Mouse (Mus musculus) midbrain, embryonic 16.5 days (tissue): ENCODE data around the gene Retreg2. TPM values are rescaled to one million over a fixed set of nuclear protein-coding genes. Genes with fewer than 3 reads are reported as not detected.
A peak's percentile ranks its signal among the peaks of the same experiment; 100 is the strongest.

Experiments used
- ATAC-seq: fragments of 200-750 bp; cut with Nextera tagmentation; 2 replicates; pipeline ENCODE4 v1.8.0; 2017; ENCODE audit warnings: moderate TSS enrichment
- H3K27ac ChIP-seq: fragments of 300-500 bp; sonication (generic); 2 replicates; pipeline ENCODE4 v1.5.1; 2014; ENCODE audit warnings: mild to moderate bottlenecking, low read length, mixed read lengths
- H3K27me3 ChIP-seq: fragments of 300-500 bp; sonication (generic); 2 replicates; pipeline ENCODE4 v1.6.1; 2014; ENCODE audit warnings: low read depth, low read length, mixed read lengths; ENCODE audit not compliant: control insufficient read depth, insufficient read depth
- H3K36me3 ChIP-seq: fragments of 300-500 bp; sonication (generic); 2 replicates; pipeline ENCODE4 v1.6.1; 2014; ENCODE audit warnings: mild to moderate bottlenecking, low read length, moderate library complexity, mixed read lengths; ENCODE audit not compliant: control insufficient read depth, insufficient read depth
- H3K4me1 ChIP-seq: fragments of 300-500 bp; sonication (generic); 2 replicates; pipeline ENCODE4 v1.6.1; 2014; ENCODE audit warnings: mild to moderate bottlenecking, low read length, mixed read lengths; ENCODE audit not compliant: control insufficient read depth, insufficient read depth
- H3K4me2 ChIP-seq: fragments of 300-500 bp; sonication (generic); 2 replicates; pipeline ENCODE4 v1.6.1; 2014; ENCODE audit warnings: mild to moderate bottlenecking, low read length, mixed read lengths
- H3K4me3 ChIP-seq: fragments of 300-500 bp; sonication (generic); 2 replicates; pipeline ENCODE4 v1.5.1; 2014; ENCODE audit warnings: low read depth, mild to moderate bottlenecking, low read length, moderate library complexity, mixed read lengths
- H3K9ac ChIP-seq: fragments of 300-500 bp; sonication (generic); 2 replicates; pipeline ENCODE4 v1.6.1; 2014; ENCODE audit warnings: low read depth, low read length, mixed read lengths
- H3K9me3 ChIP-seq: fragments of 300-500 bp; sonication (generic); replicated peaks from 2 replicates; pipeline ENCODE4 v1.6.1; 2014; ENCODE audit warnings: mild to moderate bottlenecking, low read length, mixed read lengths; ENCODE audit not compliant: control insufficient read depth, poor library complexity, severe bottlenecking
- WGBS: fragments of 180-500 bp; shearing (Covaris S2); extraction: QIAGEN DNeasy Blood & Tissue Kit; methylation state at CpG from one replicate; pipeline ENCODE4 v1.1.7; 2014; 5-methylcytosine and 5-hydroxymethylcytosine counted together
- polyA plus RNA-seq: library from polyadenylated mRNA; unstranded; fragments of >200 nt; fragmentation: Nextera tagmentation; extraction: Ambion mirVana; gene quantifications from 2 replicates; pipeline ENCODE4 v1.2.1, GENCODE M21; 2015

Gene Retreg2
- polyA plus RNA-seq, 1 experiment from 2014 or later: 138 TPM

DNA sequence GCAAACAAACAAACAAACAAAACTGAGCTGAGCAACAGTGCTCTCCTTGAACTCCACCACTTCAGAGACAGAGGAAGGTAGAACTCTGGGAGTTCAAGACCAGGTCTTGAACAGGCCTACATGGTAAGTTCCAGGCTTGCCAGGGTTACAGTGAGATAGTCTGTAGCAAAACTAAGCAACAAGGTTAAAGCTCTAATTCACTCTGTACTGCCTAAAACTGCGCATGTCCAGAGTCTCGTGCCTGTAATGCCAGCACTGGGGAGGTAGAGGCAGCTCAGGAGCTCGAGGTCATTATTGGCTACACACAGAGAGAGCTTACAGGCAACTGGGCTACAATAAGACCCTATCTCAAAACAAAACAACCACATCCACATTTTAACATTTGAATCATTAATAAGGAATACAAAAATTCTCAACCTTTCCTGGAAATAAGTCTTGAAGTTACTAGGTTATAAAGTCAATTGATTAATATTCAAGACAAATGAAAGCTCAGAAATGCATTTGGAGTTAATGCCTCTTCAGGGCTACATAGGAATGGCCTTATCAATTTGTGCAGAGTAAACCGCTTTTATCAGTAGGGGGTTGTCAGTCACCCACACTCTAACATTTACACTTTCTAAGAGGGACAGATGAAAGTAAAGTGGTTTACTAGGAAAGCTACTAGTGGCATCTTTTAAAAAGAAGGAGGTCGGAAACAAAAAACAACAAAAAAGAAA lies 17.1 kb downstream of the Retreg2 start:
- no peak for ATAC-seq
- 69% methylated on average over 5 of the region's 5 CpGs for WGBS
- no peak overlapping the region for H3K4me2 ChIP-seq
- no peak overlapping the region for H3K4me3 ChIP-seq
- no peaks in the 10 kb centered on the region for H3K9me3 ChIP-seq
- no peak overlapping the region for H3K9ac ChIP-seq
- H3K36me3 ChIP-seq: no peaks in the 10 kb centered on the region
- no peak overlapping the region for H3K27ac ChIP-seq
- no peaks in the 10 kb centered on the region for H3K4me1 ChIP-seq
- no peaks in the 10 kb centered on the region; the same call in 1 of the 2 replicates for H3K27me3 ChIP-seq

DNA sequence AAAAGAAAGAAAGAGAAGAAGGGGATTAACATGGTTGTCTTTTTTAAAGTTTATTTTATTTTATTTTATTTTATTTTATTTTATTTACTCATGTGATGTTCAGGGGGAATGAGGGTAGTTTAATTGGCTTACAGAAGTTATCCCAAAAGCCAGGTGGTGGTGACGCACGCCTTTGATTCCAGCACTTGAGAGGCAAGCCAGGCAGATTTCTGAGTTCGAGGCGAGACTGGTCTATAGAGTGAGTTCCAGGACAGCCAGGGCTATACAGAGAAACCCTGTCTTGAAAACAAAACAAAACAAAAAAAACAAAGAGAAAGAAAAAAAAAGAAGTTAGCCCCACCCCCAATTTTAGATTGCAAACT lies 17.7 kb downstream of the Retreg2 start:
- Histone ChIP-seq H3K27ac (no peak overlapping the region), H3K9me3 (no peaks in the 10 kb centered on the region), H3K4me1 (no peaks in the 10 kb centered on the region), H3K4me2 (no peak overlapping the region), H3K4me3 (no peak overlapping the region), H3K36me3 (no peaks in the 10 kb centered on the region), H3K9ac (no peak overlapping the region), H3K27me3 (no peaks in the 10 kb centered on the region; the same call in 1 of the 2 replicates)
- WGBS: 78% methylated on average over 4 of the region's 4 CpGs
- ATAC-seq: no peak

DNA sequence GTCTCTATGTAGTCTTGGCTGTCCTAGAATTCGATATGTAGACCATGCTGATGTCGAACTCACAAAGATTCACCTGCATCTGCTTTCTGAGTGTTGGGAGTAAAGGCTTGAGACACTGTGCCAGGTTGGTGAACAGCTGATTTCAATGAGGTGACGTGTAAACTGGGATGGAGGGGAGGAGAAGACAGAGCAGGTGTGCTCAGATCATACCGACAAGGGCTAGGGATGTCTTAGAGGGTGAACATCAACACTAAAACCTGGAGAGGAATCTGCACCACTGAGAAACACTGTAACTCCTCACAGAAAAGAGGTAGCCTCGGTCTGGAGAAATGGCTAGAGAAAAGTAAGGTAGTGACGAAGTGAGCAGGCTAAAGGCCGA lies 25.5 kb downstream of the Retreg2 start:
- H3K27ac ChIP-seq: peak overlapping the region; percentile 90
- peak; percentile 73 for ATAC-seq
- H3K4me2 ChIP-seq: peak overlapping the region; percentile 85
- WGBS: 8% methylated on average over 7 of the region's 7 CpGs
- H3K9me3 ChIP-seq: no peaks in the 10 kb centered on the region
- peaks cover 20% of the 10 kb centered on the region for H3K36me3 ChIP-seq
- peak overlapping the region; percentile 91 for H3K9ac ChIP-seq
- peaks cover 9% of the 10 kb centered on the region for H3K4me1 ChIP-seq
- no peaks in the 10 kb centered on the region; the same call in 1 of the 2 replicates for H3K27me3 ChIP-seq
- peak overlapping the region; percentile 82 for H3K4me3 ChIP-seq

DNA sequence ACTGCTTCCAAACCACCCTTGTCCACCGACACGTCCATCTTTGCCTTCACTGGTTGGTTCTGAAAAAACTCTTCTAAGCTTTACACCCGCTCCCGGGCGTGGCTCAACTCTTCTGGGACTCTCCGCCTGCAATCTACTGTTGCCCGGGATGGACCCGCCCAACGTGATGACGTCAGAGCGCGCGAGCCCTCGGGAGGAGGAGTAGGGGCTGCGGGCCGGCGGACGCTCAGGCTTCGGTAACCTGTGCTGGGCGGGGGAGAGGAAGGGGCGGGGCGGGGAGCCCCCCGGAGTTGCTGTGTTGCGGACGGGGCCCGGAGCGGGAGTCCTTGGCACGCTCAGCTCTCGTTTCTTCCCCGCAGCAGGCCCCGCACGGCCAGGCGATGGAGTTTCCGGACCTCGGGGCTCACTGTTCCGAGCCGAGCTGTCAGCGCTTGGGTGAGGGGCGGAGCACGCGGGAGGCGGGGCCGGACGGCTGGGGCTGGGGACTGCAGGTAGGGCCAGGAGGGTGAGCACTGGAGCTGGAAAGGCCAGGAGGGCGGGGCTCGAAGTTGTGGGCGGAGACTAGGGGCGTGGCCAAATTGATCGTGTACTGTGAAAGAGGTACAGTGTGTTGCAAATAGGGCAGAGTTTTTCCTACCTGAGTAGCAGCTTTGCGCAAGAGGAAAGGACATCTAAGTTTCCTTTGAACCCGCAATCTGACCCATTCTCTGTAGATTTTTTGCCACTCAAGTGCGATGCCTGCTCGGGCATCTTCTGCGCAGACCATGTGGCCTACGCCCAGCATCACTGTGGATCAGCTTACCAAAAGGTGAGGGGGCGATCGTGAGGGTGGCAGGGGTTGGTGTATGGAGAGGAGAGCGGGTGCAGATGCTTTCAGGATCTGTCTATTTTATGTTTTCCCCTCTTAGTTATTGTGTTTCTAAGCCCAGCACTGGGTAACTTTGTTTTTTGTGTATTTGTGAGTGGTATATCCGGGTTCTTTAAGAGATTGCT lies 26.2 kb downstream of the Retreg2 start, which contains the start of gene Zfand2b:
Gene Zfand2b, plus strand, starts transcription at position 175 of the 993 bp plus-strand sequence.
- under 1% methylated on average over 56 of the region's 59 CpGs for WGBS
- peak within 1 kb of the TSS; percentile 90 for H3K27ac ChIP-seq

DNA sequence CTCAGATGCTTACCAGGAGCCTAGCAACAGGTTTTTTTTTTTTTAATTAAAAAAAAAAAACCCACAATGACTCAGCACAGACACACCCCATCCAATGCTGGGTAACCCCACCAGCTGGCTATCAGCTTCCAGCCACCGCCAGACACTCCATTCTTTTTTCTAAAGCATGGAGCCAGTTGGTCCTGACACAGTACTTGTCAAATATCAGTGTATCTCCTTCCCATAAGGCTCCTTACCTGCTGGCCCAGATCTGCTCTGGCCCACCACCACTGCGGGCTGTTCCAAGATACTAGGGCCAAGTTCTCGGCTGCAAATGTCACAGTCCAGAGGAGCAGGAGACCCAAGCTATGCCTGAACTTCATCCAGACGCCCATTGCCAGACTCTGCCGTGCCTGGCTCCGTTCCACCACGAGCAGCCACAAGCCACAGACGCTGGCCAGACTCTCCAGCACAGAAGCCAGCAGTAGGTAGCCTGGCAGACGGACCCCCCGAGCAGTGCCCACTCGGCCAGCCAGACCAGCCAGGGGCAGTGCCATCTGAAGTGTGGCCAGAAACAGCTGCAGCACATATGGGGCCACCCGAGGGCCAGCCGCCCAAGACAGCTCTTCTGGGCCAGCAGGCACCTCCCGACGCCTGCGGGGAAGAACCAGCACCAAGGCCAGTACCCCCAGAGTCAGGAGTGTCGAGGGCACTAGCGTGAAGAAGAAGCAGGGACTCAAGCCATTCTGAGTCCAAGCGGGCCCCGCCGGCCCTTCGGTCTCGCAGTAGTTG lies 36.9 kb downstream of the Retreg2 start:
- Histone ChIP-seq H3K4me2 (peak overlapping the region; percentile 100), H3K4me3 (peak overlapping the region; percentile 61), H3K9ac (peak overlapping the region; percentile 70), H3K36me3 (peaks cover 38% of the 10 kb centered on the region), H3K27me3 (no peaks in the 10 kb centered on the region), H3K4me1 (peaks cover 18% of the 10 kb centered on the region), H3K9me3 (no peaks in the 10 kb centered on the region), H3K27ac (peak overlapping the region; percentile 45)
- WGBS: 9% methylated on average over 23 of the region's 23 CpGs
- peak; percentile 51; the same call in 1 of the 2 replicates for ATAC-seq

More for the DNA sequence above, 26.2 kb downstream of the Retreg2 start, which contains the start of gene Zfand2b:
- no peaks in the 10 kb centered on the region; the same call in 1 of the 2 replicates for H3K27me3 ChIP-seq
- H3K4me2 ChIP-seq: peak within 1 kb of the TSS; percentile 85
- no peaks in the 10 kb centered on the region for H3K9me3 ChIP-seq
- peak within 1 kb of the TSS; percentile 82 for H3K4me3 ChIP-seq
- peaks cover 23% of the 10 kb centered on the region for H3K36me3 ChIP-seq
- ATAC-seq: peak; percentile 96
- peak within 1 kb of the TSS; percentile 91 for H3K9ac ChIP-seq
- H3K4me1 ChIP-seq: peaks cover 9% of the 10 kb centered on the region

DNA sequence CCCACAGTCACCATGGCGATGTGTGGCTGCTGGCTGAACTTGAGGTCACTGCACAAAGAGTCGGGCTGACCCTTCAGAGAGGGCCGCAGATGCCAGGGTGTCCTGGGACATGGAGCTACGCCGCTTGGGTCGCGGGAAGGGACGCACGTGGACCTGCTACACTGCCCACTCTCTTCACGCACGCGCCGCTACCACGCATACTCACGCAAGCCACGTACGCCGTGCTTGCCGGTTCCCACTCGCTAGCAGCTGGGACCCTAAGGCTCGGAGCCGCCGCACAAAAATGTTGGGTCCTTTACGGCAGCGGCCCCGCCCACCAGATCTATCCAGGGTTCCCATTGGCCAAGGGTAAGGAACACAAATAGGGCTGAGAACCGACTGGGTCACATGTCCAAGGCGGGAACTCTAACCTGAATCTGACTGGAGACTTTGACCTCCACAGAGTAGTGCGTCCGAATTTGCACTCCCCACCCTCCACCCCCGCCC lies 37.6 kb downstream of the Retreg2 start, which contains the start of gene Abcb6:
Gene Abcb6, minus strand, starts transcription at position 288 of the 486 bp plus-strand sequence.
- peak within 1 kb of the TSS; percentile 70 for H3K9ac ChIP-seq
- ATAC-seq: peak; percentile 95
- H3K27me3 ChIP-seq: no peaks in the 10 kb centered on the region
- peak within 1 kb of the TSS; percentile 100 for H3K4me2 ChIP-seq
- H3K4me3 ChIP-seq: peak within 1 kb of the TSS; percentile 61
- peaks cover 18% of the 10 kb centered on the region for H3K4me1 ChIP-seq
- WGBS: 0% methylated on average over 31 of the region's 31 CpGs
- peak within 1 kb of the TSS; percentile 45 for H3K27ac ChIP-seq
- H3K36me3 ChIP-seq: peaks cover 43% of the 10 kb centered on the region
- H3K9me3 ChIP-seq: no peaks in the 10 kb centered on the region

DNA sequence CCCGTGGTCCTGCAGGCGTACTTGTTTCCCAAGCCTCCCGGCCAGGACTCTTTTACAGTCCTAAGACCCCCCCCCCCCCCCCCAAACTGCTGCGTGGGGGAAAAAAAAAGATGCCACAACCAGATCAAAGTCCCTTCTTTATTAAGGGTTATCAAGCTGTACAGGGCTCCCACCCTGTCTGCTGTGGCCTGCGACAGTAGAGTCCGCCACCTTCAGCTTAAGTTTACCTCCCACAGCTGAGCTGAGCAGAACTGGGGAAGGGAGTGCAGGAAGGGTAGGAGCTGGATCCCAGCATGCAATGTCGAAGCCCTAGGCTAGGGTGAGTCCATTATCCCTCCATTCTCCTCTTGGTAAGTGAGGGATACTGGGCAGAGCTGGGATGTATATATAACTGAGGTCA lies 38.2 kb downstream of the Retreg2 start:
- H3K27me3 ChIP-seq: no peaks in the 10 kb centered on the region
- 37% methylated on average over 7 of the region's 7 CpGs for WGBS
- H3K9me3 ChIP-seq: no peaks in the 10 kb centered on the region
- H3K4me3 ChIP-seq: peak overlapping the region; percentile 61
- peak; percentile 7; the same call in 1 of the 2 replicates for ATAC-seq
- H3K9ac ChIP-seq: no peak overlapping the region
- peaks cover 18% of the 10 kb centered on the region for H3K4me1 ChIP-seq
- H3K36me3 ChIP-seq: peaks cover 42% of the 10 kb centered on the region
- H3K27ac ChIP-seq: no peak overlapping the region
- peak overlapping the region; percentile 100 for H3K4me2 ChIP-seq

DNA sequence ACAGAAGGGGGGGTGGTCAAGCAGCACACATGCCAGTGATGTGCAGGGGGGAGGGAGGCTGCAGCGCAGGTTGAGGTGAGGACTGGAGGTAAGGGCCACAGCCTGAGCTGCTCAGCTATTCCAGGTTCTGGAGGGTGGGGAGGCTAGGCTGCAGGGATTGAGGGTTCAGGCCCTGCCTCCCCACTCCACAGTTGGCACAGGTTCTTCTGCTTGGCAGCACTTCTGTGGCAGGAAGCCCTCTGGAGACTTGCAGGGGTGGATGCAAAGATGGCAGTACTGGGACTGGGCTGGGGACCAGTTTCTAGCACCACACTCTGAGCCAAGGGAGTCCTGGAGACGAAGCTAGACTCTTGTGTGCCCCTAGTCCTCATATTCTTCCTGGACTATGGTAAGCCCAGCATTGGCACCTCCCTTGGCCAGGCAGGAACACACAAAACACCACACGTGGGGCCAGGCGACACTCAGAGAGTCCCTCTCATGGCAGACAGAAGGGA lies 38.8 kb downstream of the Retreg2 start:
- peaks cover 46% of the 10 kb centered on the region for H3K36me3 ChIP-seq

More for the DNA sequence above, 38.8 kb downstream of the Retreg2 start:
- H3K4me3 ChIP-seq: no peak overlapping the region
- H3K9me3 ChIP-seq: no peaks in the 10 kb centered on the region
- H3K27me3 ChIP-seq: no peaks in the 10 kb centered on the region
- peaks cover 18% of the 10 kb centered on the region for H3K4me1 ChIP-seq
- no peak overlapping the region for H3K9ac ChIP-seq
- WGBS: 85% methylated on average over 4 of the region's 4 CpGs
- no peak overlapping the region for H3K4me2 ChIP-seq
- ATAC-seq: no peak
- no peak overlapping the region for H3K27ac ChIP-seq
